Mouse (Mus musculus) stomach, embryonic 16.5 days (tissue): ENCODE results near the gene Cdkal1. TPM values are rescaled to one million over a fixed set of nuclear protein-coding genes. Genes with fewer than 3 reads are reported as not detected.

Source experiments
- ATAC-seq: fragments of 200-750 bp; cut with Nextera tagmentation; 2 replicates; pipeline ENCODE4 v1.8.0; 2017; ENCODE audit warnings: moderate number of reproducible peaks, moderate TSS enrichment; ENCODE audit not compliant: insufficient read depth, low FRiP score
- H3K27ac ChIP-seq: fragments of 300-500 bp; sonication (generic); 2 replicates; pipeline ENCODE4 v1.5.1; 2014; ENCODE audit warnings: low read length
- H3K27me3 ChIP-seq: fragments of 300-500 bp; sonication (generic); 2 replicates; pipeline ENCODE4 v1.6.1; 2014; ENCODE audit warnings: low read length, control low read depth, mixed read lengths; ENCODE audit not compliant: control insufficient read depth, insufficient read depth
- H3K36me3 ChIP-seq: fragments of 300-500 bp; sonication (generic); 2 replicates; pipeline ENCODE4 v1.6.1; 2014; ENCODE audit warnings: low read length; ENCODE audit not compliant: control insufficient read depth, insufficient read depth
- H3K4me1 ChIP-seq: fragments of 300-500 bp; sonication (generic); 2 replicates; pipeline ENCODE4 v1.6.1; 2014; ENCODE audit warnings: low read length, control low read depth, mixed read lengths; ENCODE audit not compliant: control insufficient read depth, insufficient read depth
- H3K4me2 ChIP-seq: fragments of 300-500 bp; sonication (generic); 2 replicates; pipeline ENCODE4 v1.6.1; 2014; ENCODE audit warnings: low read depth, low read length, mixed read lengths
- H3K4me3 ChIP-seq: fragments of 300-500 bp; sonication (generic); replicated peaks from 2 replicates; pipeline ENCODE4 v1.5.1; 2014; ENCODE audit warnings: mild to moderate bottlenecking, low read length
- H3K9ac ChIP-seq: fragments of 300-500 bp; sonication (generic); 2 replicates; pipeline ENCODE4 v1.6.1; 2014; ENCODE audit warnings: low read length
- H3K9me3 ChIP-seq: fragments of 300-500 bp; sonication (generic); replicated peaks from 2 replicates; pipeline ENCODE4 v1.6.1; 2016; ENCODE audit warnings: low read length, control low read depth; ENCODE audit not compliant: control insufficient read depth
- WGBS: fragments of 180-500 bp; shearing (Covaris S2); extraction: QIAGEN DNeasy Blood & Tissue Kit; methylation state at CpG from one replicate; pipeline ENCODE4 v1.1.7; 2014; 5-methylcytosine and 5-hydroxymethylcytosine counted together
- polyA plus RNA-seq: library from polyadenylated mRNA; unstranded; fragments of >200 nt; fragmentation: Nextera tagmentation; extraction: Ambion mirVana; gene quantifications from 2 replicates; pipeline ENCODE4 v1.2.1, GENCODE M21; 2015

The Cdkal1 gene
- polyA plus RNA-seq, 1 experiment from 2014 or later = 29.8 TPM

DNA sequence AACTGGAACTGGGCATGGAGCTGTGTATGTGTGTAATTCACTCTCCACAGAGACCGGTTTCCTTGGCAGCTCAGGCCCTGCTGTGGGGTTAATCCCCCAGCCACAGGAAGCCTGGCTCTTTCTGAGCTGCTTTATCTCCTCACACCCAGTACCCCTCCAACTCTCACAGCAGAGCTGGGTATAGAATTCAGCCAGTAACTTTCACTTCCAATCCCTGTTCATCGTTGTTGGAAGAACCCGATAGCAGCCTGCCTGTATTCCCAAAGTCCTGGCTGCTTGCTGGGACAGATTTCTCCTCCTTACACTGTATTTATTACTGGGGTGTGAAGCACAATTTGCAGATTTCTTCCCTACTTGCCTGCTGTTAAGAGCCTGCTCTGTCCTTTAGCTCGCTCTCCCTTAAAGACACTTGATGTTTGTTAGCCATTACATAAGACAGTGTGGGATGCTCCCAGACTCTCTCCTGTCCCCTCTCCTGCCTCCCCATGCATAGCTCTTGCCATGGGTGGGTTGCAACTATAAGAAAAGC lies 581.7 kb downstream of the Cdkal1 start:
- H3K36me3 ChIP-seq = no peaks in the 10 kb centered on the region
- ATAC-seq = no peak
- no peak overlapping the region for H3K4me3 ChIP-seq
- H3K9ac ChIP-seq = no peak overlapping the region
- 56% methylated on average over 4 of the region's 4 CpGs for WGBS
- no peak overlapping the region for H3K4me2 ChIP-seq
- no peak overlapping the region for H3K27ac ChIP-seq
- no peaks in the 10 kb centered on the region for H3K9me3 ChIP-seq
- no peaks in the 10 kb centered on the region for H3K4me1 ChIP-seq
- no peaks in the 10 kb centered on the region for H3K27me3 ChIP-seq

DNA sequence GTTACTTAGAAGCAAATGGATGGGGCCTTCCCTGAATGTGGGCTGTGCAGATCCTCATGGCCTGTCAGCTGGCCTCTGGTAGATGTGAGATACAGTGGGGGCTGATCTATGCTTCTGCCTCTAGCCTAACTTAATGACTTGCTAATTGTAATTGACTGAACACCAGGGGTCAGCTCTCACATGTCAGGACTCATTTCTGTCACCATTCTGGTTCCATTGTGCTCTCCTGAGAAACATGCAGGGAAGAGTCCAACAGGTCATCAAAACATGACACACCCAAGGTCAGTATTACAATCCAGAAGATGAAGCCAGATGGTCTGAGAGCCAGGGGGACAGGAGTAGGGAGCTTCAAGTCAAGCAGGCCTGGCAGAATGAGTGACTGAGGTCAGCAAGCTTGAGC lies 584.0 kb downstream of the Cdkal1 start:
- no peak for ATAC-seq

DNA sequence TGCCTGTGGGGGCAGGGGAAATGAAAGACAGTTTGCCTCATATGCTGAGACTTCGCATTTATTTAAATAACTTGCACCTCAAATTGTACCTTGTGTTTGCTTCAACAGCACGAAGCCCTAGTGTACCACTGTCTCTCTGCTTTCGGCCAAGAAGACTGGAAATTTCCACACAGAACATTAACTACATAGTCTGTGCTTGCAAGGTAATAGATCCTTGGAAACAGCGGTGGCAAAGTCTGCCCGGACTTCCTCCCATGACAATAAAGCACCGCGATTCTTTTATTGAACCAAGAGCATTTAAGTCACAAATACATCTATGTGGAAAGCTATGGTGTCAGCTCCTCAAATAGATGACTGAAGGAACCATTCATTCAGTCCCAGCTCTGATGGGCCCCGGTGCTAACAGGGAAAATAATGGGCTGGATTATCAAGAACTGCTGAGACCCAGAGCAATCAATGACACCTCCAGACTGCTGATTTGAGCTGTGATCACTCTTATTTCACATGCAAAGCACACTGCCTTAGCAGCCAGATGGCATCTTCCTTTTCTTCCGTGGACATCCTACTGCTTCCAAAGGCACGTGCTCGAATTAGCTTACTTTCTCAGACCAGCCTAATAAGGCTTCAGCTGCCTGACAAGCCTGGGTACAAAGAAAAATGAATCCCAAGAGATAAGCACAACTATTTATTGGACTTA lies 591.3 kb downstream of the Cdkal1 start:
- 75% methylated on average over 11 of the region's 11 CpGs for WGBS

More for the DNA sequence above, 584.0 kb downstream of the Cdkal1 start:
- Histone ChIP-seq H3K9ac (no peak overlapping the region), H3K36me3 (no peaks in the 10 kb centered on the region), H3K27ac (no peak overlapping the region), H3K4me3 (no peak overlapping the region), H3K9me3 (no peaks in the 10 kb centered on the region), H3K4me2 (no peak overlapping the region), H3K27me3 (no peaks in the 10 kb centered on the region), H3K4me1 (no peaks in the 10 kb centered on the region)

DNA sequence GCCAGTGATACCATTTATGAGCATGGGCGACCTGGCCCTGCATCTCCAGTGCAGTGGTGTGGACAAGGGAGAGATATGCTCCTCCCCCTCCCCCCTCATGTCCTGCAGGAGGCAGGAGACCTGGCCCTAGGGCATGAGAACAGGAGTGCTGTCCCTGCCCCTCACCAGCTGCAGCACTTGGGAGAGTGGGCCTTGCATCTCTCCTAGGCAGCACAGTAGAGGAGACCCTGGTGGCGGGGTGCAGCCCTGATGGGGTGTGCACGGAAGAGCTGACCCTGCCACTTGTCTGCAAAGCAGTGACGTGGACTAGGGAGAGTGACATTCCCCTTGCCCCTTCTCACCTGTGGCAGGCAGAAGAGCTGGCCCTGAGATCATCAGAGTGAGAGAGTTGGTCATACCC lies 593.3 kb downstream of the Cdkal1 start:
- H3K4me3 ChIP-seq = no peak overlapping the region
- no peak for ATAC-seq
- 83% methylated on average over 4 of the region's 4 CpGs for WGBS
- no peak overlapping the region for H3K4me2 ChIP-seq
- H3K27me3 ChIP-seq = no peaks in the 10 kb centered on the region
- H3K4me1 ChIP-seq = no peaks in the 10 kb centered on the region
- H3K9me3 ChIP-seq = no peaks in the 10 kb centered on the region
- no peak overlapping the region for H3K9ac ChIP-seq
- no peaks in the 10 kb centered on the region for H3K36me3 ChIP-seq
- no peak overlapping the region for H3K27ac ChIP-seq

More for the DNA sequence above, 591.3 kb downstream of the Cdkal1 start:
- Histone ChIP-seq H3K4me3 (no peak overlapping the region), H3K4me2 (no peak overlapping the region), H3K4me1 (no peaks in the 10 kb centered on the region), H3K27me3 (no peaks in the 10 kb centered on the region), H3K27ac (no peak overlapping the region), H3K9ac (no peak overlapping the region), H3K36me3 (no peaks in the 10 kb centered on the region), H3K9me3 (no peaks in the 10 kb centered on the region)
- ATAC-seq = no peak

DNA sequence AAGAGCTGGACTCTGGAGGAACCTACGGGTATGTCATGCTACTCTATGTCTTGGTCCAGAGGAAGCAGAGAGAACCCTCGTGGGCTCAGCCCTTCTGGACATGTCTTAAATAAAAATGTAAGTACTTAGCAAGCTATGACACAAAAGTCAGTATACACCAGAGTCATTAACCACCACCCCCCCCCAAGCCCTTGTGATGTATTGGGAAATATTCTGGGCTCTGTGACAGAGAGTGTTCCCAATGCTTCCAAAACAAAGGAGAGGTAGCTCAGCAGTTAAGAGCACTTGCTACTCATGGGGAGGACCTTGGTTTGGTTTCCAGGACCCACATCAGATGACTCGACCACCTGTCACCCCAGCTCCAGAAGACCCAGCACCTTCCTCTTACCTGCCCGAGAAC lies 606.9 kb downstream of the Cdkal1 start:
- Histone ChIP-seq H3K4me3 (no peak overlapping the region), H3K4me1 (no peaks in the 10 kb centered on the region), H3K36me3 (no peaks in the 10 kb centered on the region), H3K9me3 (no peaks in the 10 kb centered on the region), H3K27me3 (no peaks in the 10 kb centered on the region), H3K27ac (no peak overlapping the region), H3K9ac (no peak overlapping the region), H3K4me2 (no peak overlapping the region)
- no peak for ATAC-seq
- 64% methylated on average over 4 of the region's 4 CpGs for WGBS

DNA sequence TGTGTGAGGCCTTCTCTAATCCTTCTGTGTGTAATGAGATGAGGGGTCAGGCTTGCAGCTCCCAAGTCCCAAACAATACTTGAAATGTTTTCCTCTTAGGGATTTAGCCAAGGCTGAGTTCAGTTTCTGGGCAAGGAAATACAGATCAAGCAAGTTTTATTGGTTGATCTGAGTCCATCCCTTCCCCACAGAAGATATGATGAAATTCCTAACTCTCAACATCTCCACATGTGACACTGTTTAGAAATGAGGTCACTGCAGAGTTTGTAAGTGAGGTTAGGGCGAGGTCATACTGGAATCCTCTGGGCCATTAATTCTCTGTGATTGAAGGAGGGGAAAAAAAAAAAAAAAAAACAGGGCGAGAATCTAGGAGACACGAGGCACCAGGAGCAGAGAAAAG lies 607.7 kb downstream of the Cdkal1 start:
- H3K27ac ChIP-seq = no peak overlapping the region
- no peak overlapping the region for H3K4me2 ChIP-seq
- no peak overlapping the region for H3K9ac ChIP-seq
- no peak overlapping the region for H3K4me3 ChIP-seq
- peak; percentile 68; the same call in 1 of the 2 replicates for ATAC-seq
- no peaks in the 10 kb centered on the region for H3K36me3 ChIP-seq
- no peaks in the 10 kb centered on the region for H3K9me3 ChIP-seq
- no peaks in the 10 kb centered on the region for H3K27me3 ChIP-seq
- H3K4me1 ChIP-seq = no peaks in the 10 kb centered on the region
- 41% methylated on average over 3 of the region's 3 CpGs for whole genome bisulfite sequencing

DNA sequence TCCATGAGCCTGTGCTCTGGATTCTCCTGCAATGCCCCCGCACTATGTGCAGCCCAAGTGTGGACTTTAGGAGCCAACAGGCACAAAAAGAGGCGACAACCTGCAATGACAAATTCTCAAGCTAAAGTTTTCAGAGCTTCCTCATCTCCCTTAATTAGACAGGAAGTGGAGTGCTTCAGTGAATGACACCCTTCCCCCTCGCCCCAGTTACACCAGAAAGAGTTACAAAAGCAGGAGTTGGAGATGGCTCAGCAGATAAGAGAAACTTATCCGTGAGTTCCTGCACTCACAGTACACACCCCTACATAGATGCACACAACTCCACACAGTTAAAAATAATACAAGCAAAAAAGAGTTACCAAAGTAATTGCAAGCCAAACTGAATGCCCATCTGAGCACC lies 620.4 kb downstream of the Cdkal1 start:
- no peaks in the 10 kb centered on the region for H3K27me3 ChIP-seq
- no peak overlapping the region for H3K4me2 ChIP-seq
- no peaks in the 10 kb centered on the region; the same call in 1 of the 2 replicates for H3K9me3 ChIP-seq
- no peaks in the 10 kb centered on the region for H3K36me3 ChIP-seq
- no peak for ATAC-seq
- H3K4me3 ChIP-seq = no peak overlapping the region
- H3K9ac ChIP-seq = no peak overlapping the region
- 62% methylated on average over 4 of the region's 4 CpGs for WGBS
- H3K4me1 ChIP-seq = no peaks in the 10 kb centered on the region
- H3K27ac ChIP-seq = no peak overlapping the region

DNA sequence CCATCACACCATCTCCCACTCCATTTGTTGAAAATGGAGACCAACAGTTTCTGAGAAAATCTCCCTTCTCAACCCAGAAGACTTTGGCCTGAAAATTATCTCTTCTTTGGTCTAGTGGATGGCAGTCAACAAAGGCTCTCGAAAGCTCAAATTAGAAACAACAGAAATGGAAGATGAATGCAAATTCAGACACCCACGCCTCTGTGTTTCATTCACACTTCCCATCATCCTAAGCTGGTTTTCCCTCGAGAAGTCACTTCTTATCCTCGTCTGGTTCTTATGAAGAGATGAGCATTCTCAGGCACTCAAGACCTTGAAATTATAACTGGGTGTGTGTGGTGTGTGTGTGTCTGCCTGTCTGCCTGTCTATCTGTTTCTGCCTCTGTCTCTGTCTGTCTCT lies 621.0 kb downstream of the Cdkal1 start:
- H3K27me3 ChIP-seq = no peaks in the 10 kb centered on the region
- no peak overlapping the region for H3K9ac ChIP-seq
- no peak for ATAC-seq
- 87% methylated on average over 4 of the region's 4 CpGs for WGBS
- no peak overlapping the region for H3K4me2 ChIP-seq
- H3K27ac ChIP-seq = no peak overlapping the region
- no peaks in the 10 kb centered on the region for H3K4me1 ChIP-seq
- H3K9me3 ChIP-seq = no peaks in the 10 kb centered on the region; the same call in 1 of the 2 replicates
- H3K36me3 ChIP-seq = no peaks in the 10 kb centered on the region
- H3K4me3 ChIP-seq = no peak overlapping the region

DNA sequence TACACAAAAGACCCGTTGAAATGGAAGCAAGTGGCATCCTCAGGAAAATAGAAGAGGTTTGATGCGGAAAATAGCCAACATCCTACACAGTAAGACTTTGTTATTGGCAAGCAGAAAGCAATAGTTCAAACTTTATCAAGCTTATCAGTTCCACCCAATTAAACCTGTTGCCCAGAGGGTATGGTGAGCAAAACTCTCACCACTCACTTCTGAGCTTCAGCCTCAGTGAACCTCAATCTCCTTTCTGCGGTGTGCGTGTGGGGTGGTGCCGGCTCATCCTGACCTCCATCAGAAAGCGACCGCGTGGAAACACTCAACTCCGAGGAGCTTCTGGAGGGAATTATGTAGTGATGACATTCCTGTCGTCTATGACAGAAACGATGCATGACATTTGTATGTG lies 621.5 kb downstream of the Cdkal1 start:
- Histone ChIP-seq H3K4me2 (no peak overlapping the region), H3K4me1 (no peaks in the 10 kb centered on the region), H3K27ac (no peak overlapping the region), H3K27me3 (no peaks in the 10 kb centered on the region), H3K36me3 (no peaks in the 10 kb centered on the region), H3K9me3 (no peaks in the 10 kb centered on the region; the same call in 1 of the 2 replicates), H3K9ac (no peak overlapping the region), H3K4me3 (no peak overlapping the region)
- 84% methylated on average over 11 of the region's 11 CpGs for WGBS
- ATAC-seq = no peak
